Mouse (Mus musculus) layer of hippocampus, postnatal 14 days (tissue): ENCODE measurements around the gene Gm11232. TPM values are rescaled to one million over a fixed set of nuclear protein-coding genes. Genes with fewer than 3 reads are reported as not detected.
A peak's percentile ranks its signal among the peaks of the same experiment; 100 is the strongest.

ENCODE experiments used
- DNase-seq, 2 experiments: peaks; one replicate each; pipeline ENCODE4 v3.0.0; 2021 to 2022; ENCODE audit warnings: low spot score in 2 of 2, mixed read lengths in 1 of 2
- long read RNA-seq, 2 experiments: library from polyadenylated mRNA; stranded (forward); transcript quantifications; one replicate each; pipeline ENCODE4 v2.0.0; 2021
- total RNA-seq, 2 experiments: library from RNA; stranded (reverse); gene quantifications; 2 replicates each; pipeline ENCODE4 v1.2.3; 2021

The Gm11232 gene
- not detected for total RNA-seq
- long read RNA-seq, experiment 1, result 0 reads
- long read RNA-seq, experiment 2, result 0 reads

DNA sequence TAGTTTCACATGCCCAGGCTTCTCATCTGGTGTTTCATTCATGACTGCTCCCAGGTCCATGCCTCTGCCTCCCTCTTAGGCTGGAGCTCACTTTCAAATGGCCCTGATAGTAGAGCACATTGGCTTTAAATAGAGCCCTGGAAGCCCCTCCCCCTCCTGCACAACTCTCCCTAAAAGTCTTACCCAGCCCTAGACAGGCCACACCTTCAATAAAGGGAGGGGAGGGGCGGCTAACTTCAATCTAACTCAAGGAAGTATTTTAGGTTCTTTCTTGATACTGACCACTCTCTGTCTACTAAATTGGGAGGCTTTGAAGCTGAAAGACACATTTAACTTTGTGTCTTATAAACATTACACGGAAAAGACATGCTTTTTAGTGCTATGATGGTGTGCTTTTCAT is at the start of gene Gm11232:
Gm11232 (minus strand) TSS at position 101 of the 400 bp plus-strand sequence.
- no peak for DNase-seq

DNA sequence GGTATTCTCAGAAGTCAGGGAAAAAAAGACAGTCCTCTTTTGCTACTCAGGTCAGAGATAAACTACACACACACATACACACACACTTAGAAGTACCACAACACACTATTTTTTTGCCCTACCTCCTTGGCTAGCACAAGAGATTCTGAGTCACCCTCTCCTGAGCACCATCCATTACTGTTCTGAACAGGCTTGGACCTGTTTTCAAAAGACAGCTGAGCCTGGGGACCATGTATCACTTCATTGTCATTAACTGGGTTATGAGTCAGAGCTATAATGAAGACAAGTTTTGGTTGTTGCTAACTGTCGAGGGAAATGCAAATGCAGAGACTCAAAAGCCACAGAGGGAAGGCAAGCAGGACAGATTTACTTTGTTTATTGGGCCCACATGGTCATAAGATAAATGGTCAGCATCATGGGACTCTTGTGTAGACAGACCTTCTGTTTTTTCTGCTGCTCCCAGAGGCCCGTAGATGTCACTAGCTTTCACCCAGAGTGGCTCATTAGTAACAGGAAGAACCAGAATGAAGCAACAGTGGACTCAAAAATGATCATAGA is 48.3 kb upstream of the Gm11232 start:
- no peak for DNase-seq

DNA sequence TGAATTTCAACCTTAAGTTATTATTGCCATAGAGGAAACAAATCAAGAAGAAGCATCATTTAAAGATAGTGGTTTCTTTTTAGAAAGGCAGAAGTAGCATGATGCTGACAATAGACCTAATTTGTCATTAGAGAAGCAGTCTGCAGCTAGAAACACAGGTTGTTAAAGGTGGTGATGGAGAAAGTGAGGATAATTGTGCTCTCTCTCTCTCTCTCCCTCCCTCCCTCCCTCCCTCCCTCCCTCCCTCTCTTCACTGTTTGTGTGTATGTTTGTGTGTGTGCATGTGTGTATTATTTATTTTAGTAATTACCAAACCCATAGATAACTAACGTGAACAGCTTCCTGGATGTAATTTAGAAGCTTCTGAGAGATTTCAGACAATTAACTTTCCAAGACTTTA is 7.8 kb upstream of the Gm11232 start:
- DNase-seq, result no peak

DNA sequence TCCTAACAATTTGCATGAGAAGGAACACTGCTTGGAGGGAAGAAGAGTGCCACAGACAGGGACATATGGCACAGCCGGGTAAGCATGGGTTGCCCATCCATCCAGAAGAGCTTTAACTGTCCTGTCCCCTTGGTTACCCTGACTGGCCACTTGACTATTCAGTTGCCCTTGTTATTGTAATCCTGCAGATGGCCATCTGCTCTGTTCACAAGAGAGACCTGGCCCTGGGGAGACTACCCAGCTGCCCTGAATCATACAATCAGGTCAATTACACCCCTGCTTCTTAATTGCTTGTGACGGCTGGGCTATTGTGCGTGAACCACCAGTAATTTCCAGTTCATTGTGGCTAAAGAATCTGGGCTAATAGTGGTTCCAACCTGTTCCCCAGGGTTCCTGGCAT is 7.3 kb upstream of the Gm11232 start:
- peak; percentile 4 to 34 for DNase-seq

DNA sequence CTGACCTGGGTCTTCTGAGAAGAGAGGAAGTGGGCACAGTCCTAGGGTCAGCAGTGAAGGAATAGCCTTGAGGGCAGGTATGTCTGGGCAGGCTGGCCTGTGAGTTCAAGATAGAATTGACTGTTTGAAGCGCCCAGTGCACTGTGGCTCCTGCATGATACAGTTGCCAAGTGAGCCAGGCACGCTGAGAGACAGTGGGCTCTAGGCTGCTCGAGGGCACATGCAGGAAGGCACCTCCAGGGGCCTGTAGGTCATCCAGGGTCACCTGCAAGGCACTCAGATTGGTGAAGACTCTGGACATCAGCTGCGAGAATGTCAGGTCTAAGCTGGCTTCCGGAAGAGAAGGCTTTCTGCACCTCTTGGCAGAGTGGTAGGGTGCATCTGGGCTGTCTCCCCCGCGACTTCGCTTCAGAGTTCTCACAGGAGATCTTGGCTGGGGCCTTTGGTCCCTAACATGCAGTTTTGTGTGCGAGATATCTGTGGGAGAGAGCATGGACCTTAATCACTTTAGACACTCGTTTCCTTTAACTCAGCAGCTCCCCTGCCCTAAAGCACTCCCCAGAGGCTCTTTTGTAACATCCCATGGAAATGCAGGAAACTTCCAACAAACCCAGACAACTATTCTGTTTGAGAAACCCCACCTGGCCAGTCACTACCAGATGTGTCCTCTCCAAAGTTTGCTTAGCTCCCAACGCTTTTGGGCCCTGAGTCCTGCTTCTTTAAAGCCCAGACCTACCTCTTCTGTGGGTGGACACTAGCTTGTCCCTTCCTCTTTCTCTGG is 1.1 kb downstream of the Gm11232 start:
- DNase-seq, result no peak

DNA sequence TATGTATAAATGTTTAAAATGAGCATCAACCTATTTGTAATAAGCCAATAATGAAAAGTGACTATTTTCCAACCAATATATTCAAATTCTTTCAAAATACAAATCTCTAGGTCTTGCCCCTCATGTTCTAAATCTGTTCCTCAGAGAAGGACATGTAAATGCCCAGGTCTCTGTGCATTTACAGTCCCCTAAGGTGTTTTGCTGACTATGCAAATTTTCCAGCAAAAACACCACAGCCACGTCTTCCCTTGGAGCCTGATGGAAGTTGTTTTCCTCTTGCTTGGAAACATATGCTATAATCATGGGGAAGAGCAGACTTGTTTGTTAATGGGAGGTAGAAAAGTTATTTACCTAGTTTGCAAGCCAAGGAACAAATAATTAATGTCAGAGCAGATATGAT is 12.0 kb downstream of the Gm11232 start:
- DNase-seq, result no peak

DNA sequence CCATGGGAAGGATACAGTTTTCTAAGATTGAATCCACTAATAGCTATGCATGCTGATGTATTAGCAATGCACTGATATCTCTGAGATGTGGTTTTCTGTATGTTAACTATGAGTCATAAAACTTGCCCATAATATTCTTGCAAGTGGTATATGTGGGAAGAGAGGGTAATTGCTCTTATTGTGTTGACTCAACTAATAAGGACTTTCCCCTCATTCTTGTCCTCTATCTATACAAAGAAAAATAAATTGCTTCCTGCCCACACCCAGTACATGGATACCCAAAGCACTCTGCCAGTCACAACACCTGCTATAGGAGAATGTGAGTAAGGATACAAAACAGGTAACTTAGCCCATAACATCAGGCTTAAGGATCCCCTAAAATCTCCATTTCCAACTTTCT is 21.2 kb downstream of the Gm11232 start:
- DNase-seq, result no peak

DNA sequence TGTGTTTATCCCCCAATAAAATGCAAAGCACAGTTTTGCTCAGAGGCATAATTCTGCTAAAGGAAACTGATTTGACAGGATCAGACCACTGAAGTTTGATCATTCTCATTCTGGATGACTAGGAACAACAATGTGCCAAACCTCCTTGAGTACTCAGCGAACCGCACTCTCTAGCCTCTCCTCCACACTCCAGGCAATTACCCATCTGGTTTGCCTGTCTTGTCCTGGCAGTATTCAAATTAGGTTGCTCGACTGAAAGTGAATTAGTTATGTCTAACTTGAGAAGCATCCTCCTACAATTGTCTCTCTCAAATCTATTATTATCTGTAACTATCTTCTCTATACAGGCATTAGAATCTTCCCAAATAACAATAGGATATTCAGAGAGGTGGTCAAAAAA is 22.5 kb downstream of the Gm11232 start:
- no peak for DNase-seq

DNA sequence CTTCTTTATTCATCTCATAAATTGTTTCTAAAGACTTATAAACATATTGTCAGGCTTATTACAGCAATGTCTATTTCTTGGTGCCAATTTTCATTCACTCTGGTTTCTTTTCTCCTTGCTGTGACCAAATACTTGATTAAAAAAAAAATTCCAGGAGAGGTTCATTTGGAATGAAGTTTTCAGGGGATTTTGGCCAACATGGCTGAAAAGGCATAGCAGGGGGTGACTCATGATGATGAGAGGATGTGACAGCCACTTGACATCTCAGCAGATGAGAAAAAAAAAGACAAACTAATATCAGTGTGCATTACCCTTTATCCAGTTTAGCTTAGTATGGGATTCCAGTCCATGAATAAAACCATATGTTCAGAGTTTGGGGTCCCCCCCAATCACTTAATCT is 28.4 kb downstream of the Gm11232 start:
- DNase-seq, result no peak

DNA sequence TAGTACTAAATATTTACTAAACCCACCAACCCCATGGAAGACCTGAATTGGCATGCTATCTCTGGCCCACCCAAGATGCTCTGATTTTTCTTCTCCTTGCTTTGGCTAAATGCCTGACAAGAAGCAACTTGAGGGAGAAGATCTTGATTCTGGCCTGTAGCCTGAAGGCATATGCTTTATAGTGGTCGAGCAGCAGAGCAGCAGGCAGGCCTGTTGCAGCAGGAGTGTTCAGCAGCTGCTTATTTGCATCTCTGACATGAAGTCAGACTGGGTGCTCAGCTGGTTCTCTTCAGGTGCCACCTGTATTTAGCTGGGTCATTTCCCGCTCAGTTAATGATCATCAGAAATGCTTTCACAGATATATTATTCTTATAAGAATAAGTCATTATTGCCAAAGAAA is 30.2 kb downstream of the Gm11232 start:
- no peak for DNase-seq

DNA sequence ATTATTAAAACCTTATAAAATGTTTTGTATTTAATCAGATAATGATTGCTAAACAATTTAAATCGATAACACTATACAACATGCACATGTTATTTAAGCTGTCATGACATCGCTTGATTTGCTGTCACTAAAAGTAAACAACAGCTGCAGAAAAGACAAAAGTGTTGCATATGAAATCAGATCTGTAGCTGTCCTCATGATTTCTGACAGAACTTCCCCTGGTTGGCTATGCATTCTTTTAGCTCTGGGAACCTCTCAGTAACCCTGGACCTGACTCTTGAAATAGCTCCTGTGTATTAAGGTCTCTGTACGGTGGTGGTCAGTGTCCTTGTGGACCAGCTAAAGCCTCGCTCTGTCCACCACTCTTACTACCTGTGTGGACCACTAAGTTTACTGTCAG is 30.7 kb downstream of the Gm11232 start:
- no peak for DNase-seq

DNA sequence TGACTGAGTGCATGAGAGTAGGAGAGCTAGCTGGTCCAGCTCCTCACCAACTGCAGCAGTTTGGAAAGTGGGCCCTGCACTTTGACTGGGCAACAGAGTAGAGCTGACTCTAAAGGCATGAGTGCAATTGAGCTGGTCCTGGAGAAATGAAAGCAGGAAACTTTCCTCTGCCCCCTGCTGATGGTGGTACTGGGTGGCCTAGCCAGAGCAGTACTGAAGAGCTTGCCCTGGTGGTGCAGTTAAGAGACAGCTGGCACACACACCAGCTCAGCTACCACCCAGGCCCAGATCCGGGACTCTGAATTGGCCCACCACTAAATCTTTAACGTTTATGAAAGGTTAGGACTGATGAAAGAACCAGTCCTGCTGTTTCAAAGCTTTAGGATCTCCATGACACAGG is 31.9 kb downstream of the Gm11232 start:
- no peak for DNase-seq
